In genomic region chr2:112476554-112476953, GRCm38 (mm10) we compare ENCODE assay signal across 33 mouse cellular contexts. TPM values are rescaled to one million over a fixed set of nuclear protein-coding genes. Genes with fewer than 3 reads are reported as not detected.
DNase-seq lines count a peak whose midpoint lies in the region; ATAC-seq lines count a peak whose summit lies in the region.
"Had no signal": no experiment of that assay in that cellular context is flagged by ENCODE, and none has a peak within 500 bp of the region (broad histone marks: within the 10 kb centered on the region; RNA-seq: fewer than 3 reads in every experiment).

No protein-coding gene starts in this region.

- H3K27me3 ChIP-seq in embryonic facial prominence, embryonic 12.5 days: no peaks in the 10 kb centered on the region
- H3K27me3 ChIP-seq in embryonic facial prominence, embryonic 10.5 days (replicated peaks; ENCODE audit: low read depth, poor library complexity, severe bottlenecking): no peaks in the 10 kb centered on the region
- H3K27me3 ChIP-seq in lung, embryonic 16.5 days (ENCODE audit: control insufficient read depth, insufficient read depth, low read depth, low read length): no peaks in the 10 kb centered on the region
- no peaks in the 10 kb centered on the region for H3K27me3 ChIP-seq in intestine, embryonic 16.5 days (replicated peaks; ENCODE audit: control insufficient read depth, insufficient read depth, low read length)
- no peaks in the 10 kb centered on the region for H3K27me3 ChIP-seq in hindbrain, embryonic 10.5 days (ENCODE audit: insufficient read depth, poor library complexity, severe bottlenecking)
- H3K27me3 ChIP-seq: CH12.LX; hindbrain, embryonic 13.5 days; liver, embryonic 13.5 days had no signal

- no peak for DNase-seq in embryonic facial prominence, embryonic 10.5 days (ENCODE audit: low spot score)
- DNase-seq in lung, postnatal 4 days: no peak
- DNase-seq in hindbrain, embryonic 10.5 days (ENCODE audit: low spot score): no peak
- no peak for DNase-seq in heart, adult 9 months (ENCODE audit: low spot score in 2 of 2)
- DNase-seq: adrenal gland, adult 2 months; adrenal gland, postnatal 36 days; cerebellum, adult 18-20 months; cerebellum, postnatal 14 days; gastrocnemius, postnatal 14 days; heart, postnatal 36 days; kidney, adult 8-10 months; kidney, postnatal 4 days; liver, embryonic 13.5 days; right cerebral cortex, adult 18-20 months; spleen, adult 18-20 months; thymus, postnatal 14 days had no signal

- no peaks in the 10 kb centered on the region for H3K36me3 ChIP-seq in embryonic facial prominence, embryonic 12.5 days
- no peaks in the 10 kb centered on the region for H3K36me3 ChIP-seq in embryonic facial prominence, embryonic 10.5 days (replicated peaks)
- no peaks in the 10 kb centered on the region for H3K36me3 ChIP-seq in lung, embryonic 16.5 days (ENCODE audit: control insufficient read depth, insufficient read depth, low read length)
- H3K36me3 ChIP-seq in intestine, embryonic 16.5 days (ENCODE audit: control insufficient read depth, insufficient read depth, low read length): no peaks in the 10 kb centered on the region
- peaks cover 3% of the 10 kb centered on the region; the same call in 1 of the 2 replicates for H3K36me3 ChIP-seq in hindbrain, embryonic 10.5 days
- H3K36me3 ChIP-seq: liver, embryonic 13.5 days had no signal

- peak; percentile 35; the same call in 1 of the 2 replicates for ATAC-seq in embryonic facial prominence, embryonic 12.5 days (ENCODE audit: insufficient number of reproducible peaks, insufficient read depth, low FRiP score, low TSS enrichment)
- ATAC-seq in lung, embryonic 16.5 days (ENCODE audit: low read depth): peak; percentile 41
- ATAC-seq in intestine, embryonic 16.5 days: peak; percentile 77; the same call in 1 of the 2 replicates
- ATAC-seq: activated CD4-positive, CD25-positive, alpha-beta regulatory T cell, adult 4 months; forebrain, embryonic 16.5 days; midbrain, embryonic 16.5 days had no signal

- H3K9ac ChIP-seq in embryonic facial prominence, embryonic 12.5 days: no peak overlapping the region
- H3K9ac ChIP-seq in lung, embryonic 16.5 days (ENCODE audit: low read length): no peak overlapping the region
- H3K9ac ChIP-seq in intestine, embryonic 16.5 days (ENCODE audit: low read depth, low read length): no peak overlapping the region
- H3K9ac ChIP-seq: hindbrain, embryonic 13.5 days; liver, embryonic 13.5 days had no signal

- H3K27ac ChIP-seq in embryonic facial prominence, embryonic 12.5 days: no peak overlapping the region
- no peak overlapping the region for H3K27ac ChIP-seq in embryonic facial prominence, embryonic 10.5 days (replicated peaks)
- H3K27ac ChIP-seq in lung, embryonic 16.5 days (ENCODE audit: low read length): peak overlapping the region; percentile 45; the same call in 1 of the 2 replicates
- no peak overlapping the region for H3K27ac ChIP-seq in intestine, embryonic 16.5 days (ENCODE audit: low read length)
- no peak overlapping the region for H3K27ac ChIP-seq in hindbrain, embryonic 10.5 days
- H3K27ac ChIP-seq: hindbrain, embryonic 13.5 days; kidney, postnatal 0 days; liver, embryonic 13.5 days had no signal

- H3K4me1 ChIP-seq in embryonic facial prominence, embryonic 12.5 days: no peaks in the 10 kb centered on the region
- no peaks in the 10 kb centered on the region for H3K4me1 ChIP-seq in embryonic facial prominence, embryonic 10.5 days
- H3K4me1 ChIP-seq in lung, embryonic 16.5 days (replicated peaks; ENCODE audit: control insufficient read depth, insufficient read depth, low read length): peaks cover 5% of the 10 kb centered on the region; the same call in 1 of the 2 replicates
- no peaks in the 10 kb centered on the region for H3K4me1 ChIP-seq in intestine, embryonic 16.5 days (ENCODE audit: control insufficient read depth, insufficient read depth, low read length)
- H3K4me1 ChIP-seq in hindbrain, embryonic 10.5 days (replicated peaks): no peaks in the 10 kb centered on the region
- H3K4me1 ChIP-seq: hindbrain, embryonic 13.5 days; liver, embryonic 13.5 days had no signal

- no peak overlapping the region for H3K4me3 ChIP-seq in embryonic facial prominence, embryonic 12.5 days
- H3K4me3 ChIP-seq in embryonic facial prominence, embryonic 10.5 days: no peak overlapping the region
- H3K4me3 ChIP-seq in lung, embryonic 16.5 days (ENCODE audit: low read length): no peak overlapping the region
- no peak overlapping the region for H3K4me3 ChIP-seq in intestine, embryonic 16.5 days (ENCODE audit: low read length)
- no peak overlapping the region for H3K4me3 ChIP-seq in hindbrain, embryonic 10.5 days
- H3K4me3 ChIP-seq: erythroblast, embryonic 14.5 days; hindbrain, embryonic 13.5 days; liver, embryonic 13.5 days had no signal

- no peaks in the 10 kb centered on the region for H3K9me3 ChIP-seq in embryonic facial prominence, embryonic 12.5 days
- no peaks in the 10 kb centered on the region for H3K9me3 ChIP-seq in embryonic facial prominence, embryonic 10.5 days
- H3K9me3 ChIP-seq in lung, embryonic 16.5 days (ENCODE audit: control insufficient read depth, low read length): no peaks in the 10 kb centered on the region
- no peaks in the 10 kb centered on the region for H3K9me3 ChIP-seq in intestine, embryonic 16.5 days (ENCODE audit: control insufficient read depth, low read length)
- H3K9me3 ChIP-seq in hindbrain, embryonic 10.5 days: no peaks in the 10 kb centered on the region
- H3K9me3 ChIP-seq: hindbrain, embryonic 13.5 days; liver, embryonic 13.5 days had no signal

- H3K4me2 ChIP-seq in embryonic facial prominence, embryonic 12.5 days (replicated peaks): no peak overlapping the region
- H3K4me2 ChIP-seq in lung, embryonic 16.5 days (ENCODE audit: low read depth, low read length): peak overlapping the region; percentile 32; the same call in 1 of the 2 replicates
- no peak overlapping the region for H3K4me2 ChIP-seq in intestine, embryonic 16.5 days (ENCODE audit: low read depth, low read length)
- H3K4me2 ChIP-seq: heart, embryonic 11.5 days; hindbrain, embryonic 13.5 days; liver, embryonic 13.5 days; midbrain, embryonic 11.5 days had no signal

- WGBS in embryonic facial prominence, embryonic 12.5 days: 68% methylated on average over 6 of the region's 6 CpGs
- WGBS in embryonic facial prominence, embryonic 10.5 days: 76% methylated on average over 6 of the region's 6 CpGs
- WGBS in lung, embryonic 16.5 days: 57% methylated on average over 6 of the region's 6 CpGs
- WGBS in intestine, embryonic 16.5 days: 59% methylated on average over 6 of the region's 6 CpGs
- WGBS in hindbrain, embryonic 10.5 days: 82% methylated on average over 6 of the region's 6 CpGs

RNA-seq across cellular contexts. Expression of gene Chrm5, which starts 4.0 kb away (rescaled TPM):
- not detected in 2 replicates for polyA plus RNA-seq in embryonic facial prominence, embryonic 12.5 days (2016; fragmentation: Nextera tagmentation; extraction: Ambion mirVana)
- not detected in 2 replicates for polyA plus RNA-seq in embryonic facial prominence, embryonic 10.5 days (2016; fragmentation: Nextera tagmentation; extraction: Ambion mirVana)
- 0.09 and 0.18 TPM in 2 replicates for polyA plus RNA-seq in lung, embryonic 16.5 days (2015; fragmentation: Nextera tagmentation; extraction: Ambion mirVana)
- not detected in 2 replicates for polyA plus RNA-seq in intestine, embryonic 16.5 days (2015; fragmentation: Nextera tagmentation; extraction: Ambion mirVana)
- polyA plus RNA-seq in hindbrain, embryonic 10.5 days (2016; fragmentation: Nextera tagmentation; extraction: Ambion mirVana): not detected in 2 replicates
- polyA plus RNA-seq: activated CD4-positive, CD25-positive, alpha-beta regulatory T cell, adult 4 months; adrenal gland, adult 2 months; C2C12; erythroblast, embryonic 14.5 days; heart, embryonic 11.5 days; heart, embryonic 16.5 days; kidney, postnatal 0 days; limb, embryonic 14.5 days; liver, embryonic 13.5 days; midbrain, embryonic 11.5 days; neural tube, embryonic 11.5 days; urinary bladder, adult 2 months had no signal

RNA-seq across cellular contexts. Expression of gene Aven, which starts 16.2 kb away (rescaled TPM):
- 8.7 and 9.0 TPM in 2 replicates for polyA plus RNA-seq in embryonic facial prominence, embryonic 12.5 days (2016; fragmentation: Nextera tagmentation; extraction: Ambion mirVana)
- polyA plus RNA-seq in embryonic facial prominence, embryonic 10.5 days (2016; fragmentation: Nextera tagmentation; extraction: Ambion mirVana): 8.1 TPM in 2 replicates
- 4.4 and 4.6 TPM in 2 replicates for polyA plus RNA-seq in lung, embryonic 16.5 days (2015; fragmentation: Nextera tagmentation; extraction: Ambion mirVana)
- polyA plus RNA-seq in intestine, embryonic 16.5 days (2015; fragmentation: Nextera tagmentation; extraction: Ambion mirVana): 1.7 and 6.2 TPM in 2 replicates
- 6.3 and 7.4 TPM in 2 replicates for polyA plus RNA-seq in hindbrain, embryonic 10.5 days (2016; fragmentation: Nextera tagmentation; extraction: Ambion mirVana)

RNA-seq across cellular contexts. Expression of gene Emc7, which starts 21.8 kb away (rescaled TPM):
- polyA plus RNA-seq in embryonic facial prominence, embryonic 12.5 days (2016; fragmentation: Nextera tagmentation; extraction: Ambion mirVana): 12.5 and 12.8 TPM in 2 replicates
- polyA plus RNA-seq in embryonic facial prominence, embryonic 10.5 days (2016; fragmentation: Nextera tagmentation; extraction: Ambion mirVana): 10.0 and 10.8 TPM in 2 replicates
- 20.3 and 21.5 TPM in 2 replicates for polyA plus RNA-seq in lung, embryonic 16.5 days (2015; fragmentation: Nextera tagmentation; extraction: Ambion mirVana)
- 19.2 and 20.1 TPM in 2 replicates for polyA plus RNA-seq in intestine, embryonic 16.5 days (2015; fragmentation: Nextera tagmentation; extraction: Ambion mirVana)
- polyA plus RNA-seq in hindbrain, embryonic 10.5 days (2016; fragmentation: Nextera tagmentation; extraction: Ambion mirVana): 12.0 and 12.3 TPM in 2 replicates
